Mouse (Mus musculus): ENCODE measurements around the gene 1700037C18Rik.

DNA sequence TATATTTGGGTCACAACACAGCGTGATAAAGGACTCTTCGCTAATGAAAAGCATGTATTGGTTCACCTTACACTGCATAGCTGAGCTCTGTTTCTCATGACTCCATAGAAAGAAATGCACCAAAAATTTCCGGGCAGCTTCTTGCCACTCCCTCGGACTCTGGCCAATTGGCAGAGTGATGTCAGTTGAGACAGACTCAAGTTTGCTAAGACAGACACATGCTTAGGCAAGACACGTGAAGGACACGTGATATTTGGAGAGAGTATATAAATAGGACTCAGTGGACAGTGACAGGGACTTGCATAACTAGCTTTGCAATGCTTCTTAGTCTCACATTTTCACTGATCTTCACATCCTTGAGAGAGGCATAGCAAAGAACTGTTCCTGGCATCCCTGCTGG lies 47.9 kb upstream of the 1700037C18Rik start:
- no peak for TF ChIP-seq CTCF (IDR thresholded peaks at IDR 0.05; ENCODE audit: control insufficient read depth, insufficient read depth, insufficient replicate concordance, low read depth, low read length)
- TF ChIP-seq POLR2A (IDR thresholded peaks at IDR 0.05; ENCODE audit: control insufficient read depth, low read depth, low read length) = no peak

Measured in testis, adult 2 months (tissue).